Mouse (Mus musculus): ENCODE measurements around the gene Tomm6. TPM values are rescaled to one million over a fixed set of nuclear protein-coding genes. Genes with fewer than 3 reads are reported as not detected.

The Tomm6 gene
- polyA plus RNA-seq, 1 experiment from 2014 or later: 295 TPM

DNA sequence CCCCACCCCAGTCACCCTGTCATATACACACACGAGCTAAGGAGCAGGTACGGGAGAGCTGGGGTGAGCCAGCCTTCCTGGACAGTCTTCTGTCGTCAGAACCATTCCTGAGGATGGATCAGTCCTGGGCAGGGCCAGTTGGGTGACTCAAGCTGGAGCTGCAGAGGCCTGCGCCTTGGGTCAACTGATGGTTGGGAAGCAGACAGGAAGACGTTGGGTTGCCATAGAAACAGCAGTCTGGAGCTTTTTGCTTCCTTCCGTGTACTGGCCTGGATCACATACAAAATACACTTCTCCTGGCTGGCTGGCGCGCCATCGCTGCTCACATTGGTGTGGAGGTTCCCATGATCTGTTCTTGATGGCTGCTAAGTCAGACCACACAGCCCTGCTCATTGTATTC is 13.6 kb upstream of the Tomm6 start:
- Histone ChIP-seq H3K9me3 (replicated peaks; ENCODE audit: control insufficient read depth, low read length) (no peaks in the 10 kb centered on the region), H3K4me3 (ENCODE audit: low read length) (no peak overlapping the region), H3K4me2 (ENCODE audit: low read depth, low read length) (no peak overlapping the region), H3K9ac (ENCODE audit: low read length) (no peak overlapping the region), H3K27me3 (ENCODE audit: control insufficient read depth, insufficient read depth, low read length) (peaks cover 3% of the 10 kb centered on the region), H3K27ac (ENCODE audit: low read length) (no peak overlapping the region), H3K4me1 (ENCODE audit: control insufficient read depth, insufficient read depth, low read length) (no peaks in the 10 kb centered on the region), H3K36me3 (ENCODE audit: control insufficient read depth, insufficient read depth) (peaks cover 6% of the 10 kb centered on the region; the same call in 1 of the 2 replicates)
- no peak for ATAC-seq (replicated peaks; ENCODE audit: extremely low read depth, insufficient read depth, low FRiP score)
- 71% methylated on average over 9 of the region's 9 CpGs for WGBS

GRCm38 (mm10) chr17:47699055-47699454 is 10.9 kb upstream of the Tomm6 start:
- Histone ChIP-seq H3K27ac (ENCODE audit: low read length) (no peak overlapping the region), H3K4me3 (ENCODE audit: low read length) (no peak overlapping the region), H3K9me3 (replicated peaks; ENCODE audit: control insufficient read depth, low read length) (no peaks in the 10 kb centered on the region), H3K4me1 (ENCODE audit: control insufficient read depth, insufficient read depth, low read length) (peaks cover 2% of the 10 kb centered on the region; the same call in 1 of the 2 replicates), H3K36me3 (ENCODE audit: control insufficient read depth, insufficient read depth) (peaks cover 6% of the 10 kb centered on the region; the same call in 1 of the 2 replicates), H3K9ac (ENCODE audit: low read length) (no peak overlapping the region), H3K27me3 (ENCODE audit: control insufficient read depth, insufficient read depth, low read length) (peaks cover 6% of the 10 kb centered on the region), H3K4me2 (ENCODE audit: low read depth, low read length) (no peak overlapping the region)
- 81% methylated on average over 2 of the region's 2 CpGs for WGBS
- no peak for ATAC-seq (replicated peaks; ENCODE audit: extremely low read depth, insufficient read depth, low FRiP score)

DNA sequence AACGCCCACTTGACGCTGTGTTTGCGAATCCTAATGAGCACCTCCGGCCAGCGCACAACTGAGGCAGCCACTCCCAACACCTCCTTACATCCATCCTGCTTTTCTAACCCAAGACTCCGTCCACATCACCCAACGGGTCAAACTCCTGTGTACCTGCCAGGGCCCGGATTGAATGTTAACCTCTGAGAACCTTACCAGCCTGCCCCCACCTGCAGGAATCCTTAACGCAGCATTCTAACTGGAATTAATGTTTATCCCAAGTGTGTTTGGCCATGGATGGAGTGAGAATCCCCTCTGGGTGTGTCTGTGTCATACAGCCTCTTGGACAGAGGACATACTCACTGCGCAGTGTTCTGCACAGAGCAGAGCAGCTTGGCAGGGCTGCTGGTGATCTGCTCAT is 10.0 kb upstream of the Tomm6 start:
- Histone ChIP-seq H3K9me3 (replicated peaks; ENCODE audit: control insufficient read depth, low read length) (no peaks in the 10 kb centered on the region), H3K4me1 (ENCODE audit: control insufficient read depth, insufficient read depth, low read length) (peaks cover 3% of the 10 kb centered on the region; the same call in 1 of the 2 replicates), H3K27me3 (ENCODE audit: control insufficient read depth, insufficient read depth, low read length) (peaks cover 4% of the 10 kb centered on the region), H3K4me3 (ENCODE audit: low read length) (no peak overlapping the region), H3K36me3 (ENCODE audit: control insufficient read depth, insufficient read depth) (peaks cover 4% of the 10 kb centered on the region; the same call in 1 of the 2 replicates), H3K27ac (ENCODE audit: low read length) (no peak overlapping the region), H3K4me2 (ENCODE audit: low read depth, low read length) (no peak overlapping the region), H3K9ac (ENCODE audit: low read length) (no peak overlapping the region)
- WGBS: 88% methylated on average over 10 of the region's 10 CpGs
- ATAC-seq (replicated peaks; ENCODE audit: extremely low read depth, insufficient read depth, low FRiP score): no peak

GRCm38 (mm10) chr17:47695337-47695710 is 7.1 kb upstream of the Tomm6 start:
- peak overlapping the region; percentile 95 for H3K4me2 ChIP-seq (ENCODE audit: low read depth, low read length)
- 2% methylated on average over 9 of the region's 23 CpGs for WGBS
- H3K27ac ChIP-seq (ENCODE audit: low read length): peak overlapping the region; percentile 54; the same call in 1 of the 2 replicates
- H3K4me3 ChIP-seq (ENCODE audit: low read length): peak overlapping the region; percentile 78
- no peaks in the 10 kb centered on the region for H3K36me3 ChIP-seq (ENCODE audit: control insufficient read depth, insufficient read depth)
- H3K27me3 ChIP-seq (ENCODE audit: control insufficient read depth, insufficient read depth, low read length): peaks cover 3% of the 10 kb centered on the region; the same call in 1 of the 2 replicates
- ATAC-seq (replicated peaks; ENCODE audit: extremely low read depth, insufficient read depth, low FRiP score): no peak
- H3K4me1 ChIP-seq (ENCODE audit: control insufficient read depth, insufficient read depth, low read length): peaks cover 3% of the 10 kb centered on the region; the same call in 1 of the 2 replicates
- H3K9me3 ChIP-seq (replicated peaks; ENCODE audit: control insufficient read depth, low read length): no peaks in the 10 kb centered on the region
- H3K9ac ChIP-seq (ENCODE audit: low read length): peak overlapping the region; percentile 87

DNA sequence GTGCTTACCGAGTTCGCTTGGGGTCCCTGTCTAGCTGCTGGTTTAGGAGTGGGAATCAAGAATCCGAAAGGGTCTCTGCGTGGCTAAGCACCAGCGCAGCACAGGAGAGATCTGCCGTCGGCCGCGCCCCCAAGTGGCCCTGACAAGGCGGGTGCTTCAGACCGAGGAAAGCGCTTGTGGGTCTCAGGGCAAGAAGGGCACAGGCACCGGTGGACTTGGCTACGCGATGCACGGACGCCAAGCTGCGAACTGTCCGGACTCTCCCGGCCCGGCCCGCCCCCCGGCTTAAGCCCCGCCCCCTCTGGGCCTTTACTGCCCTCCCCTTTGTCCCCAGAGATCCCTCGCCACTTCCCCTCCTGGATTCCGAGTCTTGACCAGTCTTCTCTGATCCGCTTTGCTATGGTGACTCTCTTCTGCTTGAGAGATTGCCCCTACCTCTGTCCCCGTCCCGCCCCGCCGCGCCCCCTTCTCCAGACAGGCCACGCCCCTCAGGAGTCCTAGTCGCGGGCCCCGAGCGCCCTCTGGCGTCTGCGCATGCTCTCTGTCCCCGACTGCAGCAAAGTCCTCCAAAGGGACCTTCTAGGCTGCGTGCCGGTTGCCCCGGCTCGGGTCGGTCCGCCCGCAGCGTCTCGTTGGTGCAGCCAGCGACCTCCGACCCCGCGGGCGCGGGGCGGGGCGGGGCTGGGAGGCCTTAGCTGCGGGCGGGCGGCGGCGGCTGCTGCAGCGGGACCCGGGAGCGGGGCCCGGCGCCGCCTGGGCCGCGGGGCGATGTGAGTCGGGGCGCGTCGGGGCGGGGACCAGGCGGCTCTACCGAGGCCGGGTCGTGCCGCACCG is 6.5 kb upstream of the Tomm6 start, which contains the start of gene Prickle4:
Gene Prickle4, minus strand, starts transcription at position 234 of the 834 bp plus-strand sequence.
- Histone ChIP-seq H3K27ac (ENCODE audit: low read length) (peak within 1 kb of the TSS; percentile 68), H3K4me2 (ENCODE audit: low read depth, low read length) (peak within 1 kb of the TSS; percentile 95), H3K27me3 (ENCODE audit: control insufficient read depth, insufficient read depth, low read length) (peaks cover 3% of the 10 kb centered on the region; the same call in 1 of the 2 replicates), H3K36me3 (ENCODE audit: control insufficient read depth, insufficient read depth) (no peaks in the 10 kb centered on the region), H3K4me3 (ENCODE audit: low read length) (peak within 1 kb of the TSS; percentile 78), H3K9ac (ENCODE audit: low read length) (peak within 1 kb of the TSS; percentile 87), H3K9me3 (replicated peaks; ENCODE audit: control insufficient read depth, low read length) (no peaks in the 10 kb centered on the region), H3K4me1 (ENCODE audit: control insufficient read depth, insufficient read depth, low read length) (peaks cover 3% of the 10 kb centered on the region)
- WGBS: under 1% methylated on average over 57 of the region's 82 CpGs
- peak; percentile 96 for ATAC-seq (replicated peaks; ENCODE audit: extremely low read depth, insufficient read depth, low FRiP score)

DNA sequence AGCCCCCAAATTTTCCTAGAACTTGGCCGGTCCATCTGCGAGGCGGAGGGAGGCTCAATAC is 6.1 kb upstream of the Tomm6 start, which contains the start of gene Gm21981:
Gene Gm21981, minus strand, starts transcription at position 14 of the 61 bp plus-strand sequence.
- peaks cover 3% of the 10 kb centered on the region; the same call in 1 of the 2 replicates for H3K27me3 ChIP-seq (ENCODE audit: control insufficient read depth, insufficient read depth, low read length)
- peak within 1 kb of the TSS; percentile 95 for H3K4me2 ChIP-seq (ENCODE audit: low read depth, low read length)
- H3K9ac ChIP-seq (ENCODE audit: low read length): peak within 1 kb of the TSS; percentile 87
- no peak for ATAC-seq (replicated peaks; ENCODE audit: extremely low read depth, insufficient read depth, low FRiP score)
- H3K27ac ChIP-seq (ENCODE audit: low read length): peak within 1 kb of the TSS; percentile 68
- WGBS: 0% methylated on average over 3 of the region's 3 CpGs
- no peaks in the 10 kb centered on the region for H3K9me3 ChIP-seq (replicated peaks; ENCODE audit: control insufficient read depth, low read length)
- H3K4me1 ChIP-seq (ENCODE audit: control insufficient read depth, insufficient read depth, low read length): peaks cover 7% of the 10 kb centered on the region
- no peaks in the 10 kb centered on the region for H3K36me3 ChIP-seq (ENCODE audit: control insufficient read depth, insufficient read depth)
- H3K4me3 ChIP-seq (ENCODE audit: low read length): peak within 1 kb of the TSS; percentile 78

GRCm38 (mm10) chr17:47693671-47694441 is 5.7 kb upstream of the Tomm6 start:
- Histone ChIP-seq H3K9ac (ENCODE audit: low read length) (peak overlapping the region; percentile 87), H3K9me3 (replicated peaks; ENCODE audit: control insufficient read depth, low read length) (no peaks in the 10 kb centered on the region), H3K4me1 (ENCODE audit: control insufficient read depth, insufficient read depth, low read length) (peaks cover 9% of the 10 kb centered on the region), H3K4me2 (ENCODE audit: low read depth, low read length) (peak overlapping the region; percentile 95), H3K4me3 (ENCODE audit: low read length) (peak overlapping the region; percentile 78), H3K27ac (ENCODE audit: low read length) (no peak overlapping the region), H3K27me3 (ENCODE audit: control insufficient read depth, insufficient read depth, low read length) (peaks cover 3% of the 10 kb centered on the region; the same call in 1 of the 2 replicates), H3K36me3 (ENCODE audit: control insufficient read depth, insufficient read depth) (no peaks in the 10 kb centered on the region)
- peak; percentile 2; the same call in 1 of the 2 replicates for ATAC-seq (replicated peaks; ENCODE audit: extremely low read depth, insufficient read depth, low FRiP score)
- 39% methylated on average over 13 of the region's 13 CpGs for WGBS

DNA sequence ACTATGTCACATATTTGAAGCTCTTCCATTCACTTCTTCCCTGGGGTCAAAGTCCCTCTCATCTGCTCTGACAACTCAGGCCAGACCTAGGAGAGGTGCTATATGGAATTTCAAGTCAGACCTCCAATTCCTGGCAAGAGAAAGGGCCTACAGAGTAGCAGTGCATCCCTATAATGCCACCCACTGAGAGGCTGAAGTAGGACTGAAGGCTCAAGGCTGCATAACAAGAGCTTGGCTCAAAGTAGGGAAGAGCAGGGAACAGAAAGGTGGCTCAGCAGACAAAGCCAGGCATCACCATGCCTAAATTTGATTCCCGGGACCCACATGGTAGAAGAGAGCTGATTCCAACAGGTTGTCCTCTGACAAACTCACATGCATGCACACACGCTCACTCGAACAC is 3.5 kb upstream of the Tomm6 start:
- H3K4me3 ChIP-seq (ENCODE audit: low read length): no peak overlapping the region
- H3K36me3 ChIP-seq (ENCODE audit: control insufficient read depth, insufficient read depth): no peaks in the 10 kb centered on the region
- peaks cover 16% of the 10 kb centered on the region for H3K4me1 ChIP-seq (ENCODE audit: control insufficient read depth, insufficient read depth, low read length)
- H3K9ac ChIP-seq (ENCODE audit: low read length): no peak overlapping the region
- no peak for ATAC-seq (replicated peaks; ENCODE audit: extremely low read depth, insufficient read depth, low FRiP score)
- no peak overlapping the region for H3K4me2 ChIP-seq (ENCODE audit: low read depth, low read length)
- H3K27me3 ChIP-seq (ENCODE audit: control insufficient read depth, insufficient read depth, low read length): peaks cover 3% of the 10 kb centered on the region; the same call in 1 of the 2 replicates
- WGBS: 88% methylated on average over 3 of the region's 3 CpGs
- no peak overlapping the region for H3K27ac ChIP-seq (ENCODE audit: low read length)
- H3K9me3 ChIP-seq (replicated peaks; ENCODE audit: control insufficient read depth, low read length): no peaks in the 10 kb centered on the region

GRCm38 (mm10) chr17:47689894-47690293 is 1.7 kb upstream of the Tomm6 start:
- H3K27me3 ChIP-seq (ENCODE audit: control insufficient read depth, insufficient read depth, low read length): no peaks in the 10 kb centered on the region
- H3K9me3 ChIP-seq (replicated peaks; ENCODE audit: control insufficient read depth, low read length): no peaks in the 10 kb centered on the region
- H3K4me3 ChIP-seq (ENCODE audit: low read length): no peak overlapping the region
- H3K4me1 ChIP-seq (ENCODE audit: control insufficient read depth, insufficient read depth, low read length): peaks cover 16% of the 10 kb centered on the region
- no peak for ATAC-seq (replicated peaks; ENCODE audit: extremely low read depth, insufficient read depth, low FRiP score)
- peaks cover 9% of the 10 kb centered on the region for H3K36me3 ChIP-seq (ENCODE audit: control insufficient read depth, insufficient read depth)
- H3K4me2 ChIP-seq (ENCODE audit: low read depth, low read length): no peak overlapping the region
- no peak overlapping the region for H3K9ac ChIP-seq (ENCODE audit: low read length)
- H3K27ac ChIP-seq (ENCODE audit: low read length): no peak overlapping the region
- 75% methylated on average over 8 of the region's 8 CpGs for WGBS

Data from heart, embryonic 16.5 days (tissue).